Comparison of ENCODE assay signal across 8 mouse cellular contexts in genomic region chr6:90550161-90550912, GRCm38 (mm10). TPM values are rescaled to one million over a fixed set of nuclear protein-coding genes. Genes with fewer than 3 reads are reported as not detected.
DNase-seq lines count a peak whose midpoint lies in the region; ATAC-seq lines count a peak whose summit lies in the region.

No protein-coding gene starts in this region.

- ATAC-seq in CD4-positive, CD25-positive, alpha-beta regulatory T cell, adult 4 months, result peak; percentile 71
- ATAC-seq in megakaryocyte-erythroid progenitor cell, adult 5-6 weeks (replicated peaks; ENCODE audit: low FRiP score, low TSS enrichment, poor library complexity, severe bottlenecking), result peak; percentile 96

- H3K27ac ChIP-seq in hindbrain, embryonic 10.5 days, result peak overlapping the region; percentile 64
- H3K27ac ChIP-seq in limb, embryonic 10.5 days, result peak overlapping the region; percentile 42

- peaks cover 25% of the 10 kb centered on the region for H3K4me1 ChIP-seq in hindbrain, embryonic 10.5 days (replicated peaks)
- H3K4me1 ChIP-seq in limb, embryonic 10.5 days, result peaks cover 16% of the 10 kb centered on the region

- H3K4me3 ChIP-seq in hindbrain, embryonic 10.5 days, result peak overlapping the region; percentile 45
- H3K4me3 ChIP-seq in limb, embryonic 10.5 days, result peak overlapping the region; percentile 47

- no peaks in the 10 kb centered on the region for H3K9me3 ChIP-seq in hindbrain, embryonic 10.5 days
- no peaks in the 10 kb centered on the region for H3K9me3 ChIP-seq in limb, embryonic 10.5 days (replicated peaks)

- 12% methylated on average over 25 of the region's 25 CpGs for WGBS in hindbrain, embryonic 10.5 days
- WGBS in limb, embryonic 10.5 days, result 11% methylated on average over 25 of the region's 25 CpGs

- no peaks in the 10 kb centered on the region for H3K36me3 ChIP-seq in hindbrain, embryonic 10.5 days
- H3K36me3 ChIP-seq in limb, embryonic 10.5 days, result no peaks in the 10 kb centered on the region

- H3K27me3 ChIP-seq in hindbrain, embryonic 10.5 days (ENCODE audit: insufficient read depth, poor library complexity, severe bottlenecking), result peaks cover 18% of the 10 kb centered on the region
- H3K27me3 ChIP-seq in limb, embryonic 10.5 days (ENCODE audit: low read depth, poor library complexity, severe bottlenecking), result peaks cover 4% of the 10 kb centered on the region; the same call in 1 of the 2 replicates

- peak; percentile 92 for DNase-seq in adrenal gland, adult 2 months
- DNase-seq in fibroblast of lung, adult 2 months (ENCODE audit: low read depth), result peak; percentile 53
- DNase-seq in hindbrain, embryonic 10.5 days (ENCODE audit: low spot score), result peak; percentile 68
- peak; percentile 60 for DNase-seq in limb, embryonic 10.5 days (ENCODE audit: low spot score)
- peak; percentile 66 for DNase-seq in testis, postnatal 10 days (ENCODE audit: low spot score)
- DNase-seq in frontal cortex, adult 2 months (ENCODE audit: extremely low spot score in 1 of 2, low spot score in 1 of 2), result no peak

RNA-seq across cellular contexts. Expression of gene Slc41a3, which starts 54.2 kb away (rescaled TPM):
- polyA plus RNA-seq in CD4-positive, CD25-positive, alpha-beta regulatory T cell, adult 4 months (2017; shearing (Covaris generic)), result 10 to 100 TPM in 1 of 2 experiments, 1 to 10 TPM in 1; 8.2 to 11.8 TPM
- total RNA-seq in adrenal gland, adult 2 months (2021), result 10 to 100 TPM; 29.1 to 30.2 TPM
- 52.0 and 62.7 TPM in 2 replicates for polyA plus RNA-seq in adrenal gland, adult 2 months (2012; rRNA removed)
- 2.8 and 3.6 TPM in 2 replicates for polyA plus RNA-seq in hindbrain, embryonic 10.5 days (2016; fragmentation: Nextera tagmentation; extraction: Ambion mirVana)
- polyA plus RNA-seq in limb, embryonic 10.5 days (2016; fragmentation: Nextera tagmentation; extraction: Ambion mirVana), result 1.6 and 2.4 TPM in 2 replicates
- total RNA-seq in megakaryocyte-erythroid progenitor cell, adult 5-6 weeks (2014; fragmentation: Nextera tagmentation), result 31.4 and 38.5 TPM in 2 replicates
- 11.8 and 14.5 TPM in 2 replicates for total RNA-seq in megakaryocyte-erythroid progenitor cell, adult 5-6 weeks (2017)
- polyA plus RNA-seq in frontal cortex, adult 2 months (2012; rRNA removed), result 6.7 and 6.9 TPM in 2 replicates

Comparison
In these comparisons a context has a peak if more than half of its experiments do, and no peak if none do; other contexts are left out.
1. DNase-seq: peak in adrenal gland, adult 2 months (single experiment), fibroblast of lung, adult 2 months (single experiment), hindbrain, embryonic 10.5 days (single experiment), limb, embryonic 10.5 days (single experiment) and testis, postnatal 10 days (single experiment); none in frontal cortex, adult 2 months (0 of 2).